Mouse (Mus musculus): Measurements from ENCODE around the gene Olfr1291-ps1.

- TF ChIP-seq MAZ (IDR thresholded peaks at IDR 0.05; ENCODE audit: low read depth, low read length) (no peak), RAD21 (IDR thresholded peaks at IDR 0.05; ENCODE audit: low read depth, low read length) (no peak), POLR2A (IDR thresholded peaks at IDR 0.05; ENCODE audit: control insufficient read depth in 1 of 2, insufficient read depth in 1 of 2, low read depth in 1 of 2, low read length in 2 of 2, poor library complexity in 1 of 2) (no peak), GATA1 (IDR thresholded peaks at IDR 0.05; ENCODE audit: low read depth, low read length) (no peak), CTCF (IDR thresholded peaks at IDR 0.05 in 2 of 3, conservative IDR thresholded peaks at IDR 0.05 in 1 of 3; ENCODE audit: control insufficient read depth in 1 of 3, insufficient read depth in 1 of 3, low read depth in 2 of 3, low read length in 3 of 3, poor library complexity in 1 of 3, severe bottlenecking in 1 of 3) (no peak), EP300 (IDR thresholded peaks at IDR 0.05; ENCODE audit: low read depth in 1 of 2, low read length in 2 of 2) (no peak), POLR2AphosphoS2 (IDR thresholded peaks at IDR 0.05; ENCODE audit: low read length) (no peak), GABPA (IDR thresholded peaks at IDR 0.05; ENCODE audit: low read depth, low read length) (no peak), MAX (IDR thresholded peaks at IDR 0.05; ENCODE audit: low read length) (no peak), MAFK (IDR thresholded peaks at IDR 0.05; ENCODE audit: borderline replicate concordance, low read depth, low read length) (no peak), NRF1 (IDR thresholded peaks at IDR 0.05; ENCODE audit: insufficient read depth, low read depth, low read length, poor library complexity, severe bottlenecking) (no peak), SIN3A (IDR thresholded peaks at IDR 0.05; ENCODE audit: low read length) (no peak), NELFE (IDR thresholded peaks at IDR 0.05; ENCODE audit: low read depth, low read length) (no peak), SMC3 (IDR thresholded peaks at IDR 0.05; ENCODE audit: low read depth, low read length) (no peak)
These were observed 23.2 kb upstream of the Olfr1291-ps1 start, which contains the start of gene Olfr1288 for GRCm38 (mm10) chr2:111473801-111474200.

Data from MEL (cell line).